Mouse (Mus musculus): Measurements from ENCODE around the gene Ccl27b. TPM values are rescaled to one million over a fixed set of nuclear protein-coding genes. Genes with fewer than 3 reads are reported as not detected.
"Not testable (repeated sequence)": the region's sequence is repeated elsewhere in the genome, so short reads cannot be mapped to it uniquely, and the experiment has no call there.

Ccl27b gene
- total and polyA plus RNA-seq, 3 experiments: not detected

- not testable (repeated sequence) for H3K4me3 ChIP-seq (ENCODE audit: control insufficient read depth in 1 of 2, insufficient read depth in 1 of 2, low read depth in 2 of 2, low read length in 2 of 2)
Measured at GRCm38 (mm10) chr4:42681473-42682182, 26.6 kb downstream of the Ccl27b start.

GRCm38 (mm10) chr4:42682183-42682524, 27.1 kb downstream of the Ccl27b start:
- not testable (repeated sequence) for H3K9ac ChIP-seq (ENCODE audit: control insufficient read depth, low read depth, low read length, poor library complexity, severe bottlenecking); H3K4me3 ChIP-seq (ENCODE audit: control insufficient read depth in 1 of 2, insufficient read depth in 1 of 2, low read depth in 2 of 2, low read length in 2 of 2); H3K9me3 ChIP-seq (replicated peaks; ENCODE audit: insufficient read depth, low read length); H3K4me1 ChIP-seq (ENCODE audit: control insufficient read depth in 1 of 2, insufficient read depth in 2 of 2, low read length in 2 of 2); H3K27ac ChIP-seq (ENCODE audit: control insufficient read depth, low read depth, low read length); H3K79me2 ChIP-seq (ENCODE audit: control insufficient read depth, insufficient read depth, low read length, poor library complexity); DNase-seq (ENCODE audit: low read depth, low spot score); H3K36me3 ChIP-seq (ENCODE audit: control insufficient read depth in 1 of 2, insufficient read depth in 2 of 2, low read length in 2 of 2); H3K27me3 ChIP-seq (ENCODE audit: control insufficient read depth in 1 of 2, insufficient read depth in 2 of 2, low read length in 2 of 2)

More at GRCm38 (mm10) chr4:42681473-42682182, 26.6 kb downstream of the Ccl27b start:
- not testable (repeated sequence) for H3K27me3 ChIP-seq (ENCODE audit: control insufficient read depth in 1 of 2, insufficient read depth in 2 of 2, low read length in 2 of 2); DNase-seq (ENCODE audit: low read depth, low spot score); H3K79me2 ChIP-seq (ENCODE audit: control insufficient read depth, insufficient read depth, low read length, poor library complexity); H3K27ac ChIP-seq (ENCODE audit: control insufficient read depth, low read depth, low read length); H3K9ac ChIP-seq (ENCODE audit: control insufficient read depth, low read depth, low read length, poor library complexity, severe bottlenecking); H3K9me3 ChIP-seq (replicated peaks; ENCODE audit: insufficient read depth, low read length); H3K4me1 ChIP-seq (ENCODE audit: control insufficient read depth in 1 of 2, insufficient read depth in 2 of 2, low read length in 2 of 2); H3K36me3 ChIP-seq (ENCODE audit: control insufficient read depth in 1 of 2, insufficient read depth in 2 of 2, low read length in 2 of 2)

Other genes with a start within 250 kb of the Ccl27b start
- not detected in 2 replicates for gene Gm21586, start 215.9 kb upstream of the Ccl27b start, total RNA-seq (2012; rRNA removed)
- under 1 TPM in 1 of 2 experiments, not detected in 1; 0.33 TPM for gene Gm21586, start 215.9 kb upstream of the Ccl27b start, polyA plus RNA-seq (2012; ENCODE audit: insufficient read depth in 1 of 2, insufficient read length in 2 of 2, low read depth in 1 of 2, low replicate concordance in 2 of 2, missing spikeins in 1 of 2)
- not detected in 2 replicates for gene Gm2163, start 188.5 kb upstream of the Ccl27b start, total RNA-seq (2012; rRNA removed)
- gene Gm2163, start 188.5 kb upstream of the Ccl27b start, polyA plus RNA-seq (2012; ENCODE audit: insufficient read depth in 1 of 2, insufficient read length in 2 of 2, low read depth in 1 of 2, low replicate concordance in 2 of 2, missing spikeins in 1 of 2): not detected
- gene Fam205a2, start 127.1 kb upstream of the Ccl27b start, total RNA-seq (2012; rRNA removed): not detected in 2 replicates
- gene Fam205a2, start 127.1 kb upstream of the Ccl27b start, polyA plus RNA-seq (2012; ENCODE audit: insufficient read depth in 1 of 2, insufficient read length in 2 of 2, low read depth in 1 of 2, low replicate concordance in 2 of 2, missing spikeins in 1 of 2): not detected
- gene Gm10591, start 43.1 kb upstream of the Ccl27b start, total RNA-seq (2012; rRNA removed): not detected in 2 replicates
- gene Gm10591, start 43.1 kb upstream of the Ccl27b start, polyA plus RNA-seq (2012; ENCODE audit: insufficient read depth in 1 of 2, insufficient read length in 2 of 2, low read depth in 1 of 2, low replicate concordance in 2 of 2, missing spikeins in 1 of 2): not detected
- not detected in 2 replicates for gene Gm2564, start 25.5 kb upstream of the Ccl27b start, total RNA-seq (2012; rRNA removed)
- under 1 TPM in 1 of 2 experiments, not detected in 1; 0.13 TPM for gene Gm2564, start 25.5 kb upstream of the Ccl27b start, polyA plus RNA-seq (2012; ENCODE audit: insufficient read depth in 1 of 2, insufficient read length in 2 of 2, low read depth in 1 of 2, low replicate concordance in 2 of 2, missing spikeins in 1 of 2)
- not detected in 2 replicates for gene Il11ra2, start 6.6 kb downstream of the Ccl27b start, total RNA-seq (2012; rRNA removed)
- gene Il11ra2, start 6.6 kb downstream of the Ccl27b start, polyA plus RNA-seq (2012; ENCODE audit: insufficient read depth in 1 of 2, insufficient read length in 2 of 2, low read depth in 1 of 2, low replicate concordance in 2 of 2, missing spikeins in 1 of 2): under 1 TPM in 1 of 2 experiments, not detected in 1; 0.06 TPM
- not detected in 2 replicates for gene 4930578G10Rik, start 80.3 kb downstream of the Ccl27b start, total RNA-seq (2012; rRNA removed)
- gene 4930578G10Rik, start 80.3 kb downstream of the Ccl27b start, polyA plus RNA-seq (2012; ENCODE audit: insufficient read depth in 1 of 2, insufficient read length in 2 of 2, low read depth in 1 of 2, low replicate concordance in 2 of 2, missing spikeins in 1 of 2): not detected
- not detected in 2 replicates for gene Ccl19, start 101.3 kb downstream of the Ccl27b start, total RNA-seq (2012; rRNA removed)
- gene Ccl19, start 101.3 kb downstream of the Ccl27b start, polyA plus RNA-seq (2012; ENCODE audit: insufficient read depth in 1 of 2, insufficient read length in 2 of 2, low read depth in 1 of 2, low replicate concordance in 2 of 2, missing spikeins in 1 of 2): under 1 TPM in 1 of 2 experiments, not detected in 1; 0.10 TPM
- gene Ccl21a, start 118.7 kb downstream of the Ccl27b start, total RNA-seq (2012; rRNA removed): not detected in 2 replicates
- gene Ccl21a, start 118.7 kb downstream of the Ccl27b start, polyA plus RNA-seq (2012; ENCODE audit: insufficient read depth in 1 of 2, insufficient read length in 2 of 2, low read depth in 1 of 2, low replicate concordance in 2 of 2, missing spikeins in 1 of 2): not detected
- not detected in 2 replicates for gene Fam205a1, start 198.6 kb downstream of the Ccl27b start, total RNA-seq (2012; rRNA removed)
- gene Fam205a1, start 198.6 kb downstream of the Ccl27b start, polyA plus RNA-seq (2012; ENCODE audit: insufficient read depth in 1 of 2, insufficient read length in 2 of 2, low read depth in 1 of 2, low replicate concordance in 2 of 2, missing spikeins in 1 of 2): under 1 TPM in 1 of 2 experiments, not detected in 1; 0.01 TPM
- not detected in 2 replicates for gene Gm12394, start 201.5 kb downstream of the Ccl27b start, total RNA-seq (2012; rRNA removed)
- gene Gm12394, start 201.5 kb downstream of the Ccl27b start, polyA plus RNA-seq (2012; ENCODE audit: insufficient read depth in 1 of 2, insufficient read length in 2 of 2, low read depth in 1 of 2, low replicate concordance in 2 of 2, missing spikeins in 1 of 2): under 1 TPM in 1 of 2 experiments, not detected in 1; 0.10 TPM
- gene Fam205c, start 219.0 kb downstream of the Ccl27b start, total RNA-seq (2012; rRNA removed): not detected in 2 replicates
- gene Fam205c, start 219.0 kb downstream of the Ccl27b start, polyA plus RNA-seq (2012; ENCODE audit: insufficient read depth in 1 of 2, insufficient read length in 2 of 2, low read depth in 1 of 2, low replicate concordance in 2 of 2, missing spikeins in 1 of 2): not detected

All from MEL (cell line).